Comparison of ENCODE assay signal across 9 mouse cellular contexts in the genomic region with DNA sequence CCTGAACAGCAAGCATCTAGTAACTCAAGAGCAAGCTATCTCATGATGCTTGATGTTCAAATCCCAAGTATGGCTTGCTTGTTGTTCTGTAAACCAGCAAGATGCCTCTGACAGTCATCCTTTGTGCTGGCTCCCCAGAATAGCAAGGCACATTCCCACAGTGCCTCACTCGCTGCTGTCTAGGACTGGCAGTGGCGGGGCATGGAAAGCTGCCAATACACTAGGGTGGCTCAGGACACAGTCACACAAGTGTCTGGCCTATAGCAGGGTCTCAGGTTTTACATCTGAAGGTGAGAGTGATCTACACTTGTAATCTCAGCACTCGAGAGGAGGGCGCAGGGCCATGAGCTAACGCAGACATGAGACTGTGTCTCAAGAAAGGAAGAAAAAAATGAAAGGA. TPM values are rescaled to one million over a fixed set of nuclear protein-coding genes. Genes with fewer than 3 reads are reported as not detected.
DNase-seq lines count a peak whose midpoint lies in the region; ATAC-seq and TF ChIP-seq lines count a peak whose summit lies in the region.
"Had no signal": no experiment of that assay in that cellular context is flagged by ENCODE, and none has a peak within 500 bp of the region (broad histone marks: within the 10 kb centered on the region; RNA-seq: fewer than 3 reads in every experiment).

No protein-coding gene starts in this region.

- peak overlapping the region; percentile 42; the same call in 1 of the 2 replicates for H3K27ac ChIP-seq in midbrain, embryonic 15.5 days
- no peak overlapping the region for H3K27ac ChIP-seq in midbrain, embryonic 10.5 days (replicated peaks)
- H3K27ac ChIP-seq in gastrocnemius, adult 2 months = peak overlapping the region; percentile 9; the same call in 1 of the 2 replicates
- H3K27ac ChIP-seq: stomach, embryonic 15.5 days had no signal

- no peak for ATAC-seq in midbrain, embryonic 15.5 days (replicated peaks)

- no peak for DNase-seq in midbrain, embryonic 10.5 days (ENCODE audit: low spot score)
- peak; percentile 89 for DNase-seq in gastrocnemius, adult 2 months
- peak; percentile 52 to 63 for DNase-seq in heart, postnatal 36 days
- DNase-seq in right cerebral cortex, postnatal 4 days = peak; percentile 51
- DNase-seq in embryo, embryonic 10.5 days (ENCODE audit: low spot score) = no peak
- no peak for DNase-seq in spleen, postnatal 14 days (ENCODE audit: low spot score in 2 of 2)

- TF ChIP-seq CTCF in gastrocnemius, adult 2 months (IDR thresholded peaks at IDR 0.05) = no peak

- no peak overlapping the region for H3K9ac ChIP-seq in midbrain, embryonic 15.5 days
- H3K9ac ChIP-seq: stomach, embryonic 15.5 days had no signal

- intact Hi-C loops in gastrocnemius, adult 2 months (cut with DNase I) = no loop called here
- intact Hi-C loops in heart, postnatal 36 days (cut with DNase I) = no loop called here

- WGBS in midbrain, embryonic 15.5 days = 71% methylated on average over 5 of the region's 5 CpGs
- 96% methylated on average over 5 of the region's 5 CpGs for WGBS in midbrain, embryonic 10.5 days

- no peaks in the 10 kb centered on the region for H3K9me3 ChIP-seq in midbrain, embryonic 15.5 days
- H3K9me3 ChIP-seq in midbrain, embryonic 10.5 days (replicated peaks) = no peaks in the 10 kb centered on the region
- H3K9me3 ChIP-seq: megakaryocyte, embryonic 14.5 days; stomach, embryonic 15.5 days had no signal

- H3K4me3 ChIP-seq in midbrain, embryonic 15.5 days = no peak overlapping the region
- H3K4me3 ChIP-seq in midbrain, embryonic 10.5 days = no peak overlapping the region
- H3K4me3 ChIP-seq in gastrocnemius, adult 2 months = no peak overlapping the region
- H3K4me3 ChIP-seq: stomach, embryonic 15.5 days had no signal

- H3K36me3 ChIP-seq in midbrain, embryonic 15.5 days (replicated peaks) = peaks cover 44% of the 10 kb centered on the region
- H3K36me3 ChIP-seq in midbrain, embryonic 10.5 days = peaks cover 98% of the 10 kb centered on the region

- H3K27me3 ChIP-seq in midbrain, embryonic 15.5 days (replicated peaks) = no peaks in the 10 kb centered on the region
- H3K27me3 ChIP-seq in midbrain, embryonic 10.5 days (ENCODE audit: low read depth, poor library complexity, severe bottlenecking) = no peaks in the 10 kb centered on the region
- H3K27me3 ChIP-seq: megakaryocyte, embryonic 14.5 days; stomach, embryonic 15.5 days had no signal

- H3K4me2 ChIP-seq in midbrain, embryonic 15.5 days = no peak overlapping the region
- H3K4me2 ChIP-seq: stomach, embryonic 15.5 days had no signal

- no peaks in the 10 kb centered on the region for H3K4me1 ChIP-seq in midbrain, embryonic 15.5 days
- H3K4me1 ChIP-seq in midbrain, embryonic 10.5 days = peaks cover 6% of the 10 kb centered on the region; the same call in 1 of the 2 replicates
- H3K4me1 ChIP-seq: megakaryocyte, embryonic 14.5 days; stomach, embryonic 15.5 days had no signal

RNA-seq across cellular contexts. Expression of gene Kif1b, which starts 57.4 kb away (rescaled TPM):
- 147 and 154 TPM in 2 replicates for polyA plus RNA-seq in midbrain, embryonic 15.5 days (2015; fragmentation: Nextera tagmentation; extraction: Ambion mirVana)
- 63.4 and 82.4 TPM in 2 replicates for polyA plus RNA-seq in midbrain, embryonic 10.5 days (2016; fragmentation: Nextera tagmentation; extraction: Ambion mirVana)
- total RNA-seq in gastrocnemius, adult 2 months (2021) = 100 to 1,000 TPM; 256 to 358 TPM
- 100 to 1,000 TPM; 148 to 157 TPM for total RNA-seq in heart, postnatal 36 days (2021)

Comparison
In these comparisons a context has a peak if more than half of its experiments do, and no peak if none do; other contexts are left out.
1. DNase-seq: peak in gastrocnemius, adult 2 months (single experiment), heart, postnatal 36 days (2 of 2) and right cerebral cortex, postnatal 4 days (single experiment); none in midbrain, embryonic 10.5 days (single experiment), embryo, embryonic 10.5 days (single experiment) and spleen, postnatal 14 days (0 of 2).